Mouse (Mus musculus): ENCODE measurements at regions not wholly inside any gene's neighbourhood (a gene's known extent, or its start where the extent isn't known, plus 50 kb on each side); places are given as distances from the start of the nearest gene placed in this dataset.
A peak's percentile ranks its signal among the peaks of the same experiment; 100 is the strongest.

- 38% methylated on average over 13 of the region's 13 CpGs for WGBS
- Histone ChIP-seq H3K4me1 (ENCODE audit: control insufficient read depth, insufficient read depth, low read length) (no peaks in the 10 kb centered on the region), H3K27me3 (replicated peaks; ENCODE audit: control insufficient read depth, insufficient read depth, low read length) (no peaks in the 10 kb centered on the region), H3K36me3 (ENCODE audit: control insufficient read depth, insufficient read depth, low read length) (no peaks in the 10 kb centered on the region), H3K4me3 (ENCODE audit: insufficient read depth, low read depth, low read length) (no peak overlapping the region), H3K27ac (ENCODE audit: insufficient read depth, low read depth, low read length) (no peak overlapping the region)
- DNase-seq: no peak
- TF ChIP-seq CTCF (conservative IDR thresholded peaks at IDR 0.05; ENCODE audit: insufficient read depth, insufficient read length, low read depth, low read length): no peak
- TF ChIP-seq POLR2A (IDR thresholded peaks at IDR 0.05; ENCODE audit: low read depth, low read length): no peak
Measured at GRCm38 (mm10) chr1:91611281-91611680, 70.9 kb downstream of the Asb1 start.

- no peak for DNase-seq
- no peak for TF ChIP-seq POLR2A (IDR thresholded peaks at IDR 0.05; ENCODE audit: low read depth, low read length)
- no peak for TF ChIP-seq CTCF (conservative IDR thresholded peaks at IDR 0.05; ENCODE audit: insufficient read depth, insufficient read length, low read depth, low read length)
- no peaks in the 10 kb centered on the region for H3K27me3 ChIP-seq (replicated peaks; ENCODE audit: control insufficient read depth, insufficient read depth, low read length)
- H3K4me1 ChIP-seq (ENCODE audit: control insufficient read depth, insufficient read depth, low read length): no peaks in the 10 kb centered on the region
- no peaks in the 10 kb centered on the region for H3K36me3 ChIP-seq (ENCODE audit: control insufficient read depth, insufficient read depth, low read length)
- H3K27ac ChIP-seq (ENCODE audit: insufficient read depth, low read depth, low read length): no peak overlapping the region
- no peak overlapping the region for H3K4me3 ChIP-seq (ENCODE audit: insufficient read depth, low read depth, low read length)
- WGBS: 20% methylated on average over 16 of the region's 16 CpGs
Measured at GRCm38 (mm10) chr1:91611694-91612093, 71.3 kb downstream of the Asb1 start.

- Histone ChIP-seq H3K27ac (ENCODE audit: insufficient read depth, low read depth, low read length) (no peak overlapping the region), H3K4me1 (ENCODE audit: control insufficient read depth, insufficient read depth, low read length) (no peaks in the 10 kb centered on the region), H3K36me3 (ENCODE audit: control insufficient read depth, insufficient read depth, low read length) (no peaks in the 10 kb centered on the region), H3K4me3 (ENCODE audit: insufficient read depth, low read depth, low read length) (no peak overlapping the region), H3K27me3 (replicated peaks; ENCODE audit: control insufficient read depth, insufficient read depth, low read length) (no peaks in the 10 kb centered on the region)
- no peak for DNase-seq
- TF ChIP-seq POLR2A (IDR thresholded peaks at IDR 0.05; ENCODE audit: low read depth, low read length) (no peak), CTCF (conservative IDR thresholded peaks at IDR 0.05; ENCODE audit: insufficient read depth, insufficient read length, low read depth, low read length) (no peak)
- WGBS: 81% methylated on average over 3 of the region's 3 CpGs
Measured at GRCm38 (mm10) chr1:91612912-91613311, 72.6 kb downstream of the Asb1 start.

GRCm38 (mm10) chr1:91615396-91615795 lies 75.1 kb downstream of the Asb1 start:
- H3K4me3 ChIP-seq (ENCODE audit: insufficient read depth, low read depth, low read length): no peak overlapping the region
- H3K27ac ChIP-seq (ENCODE audit: insufficient read depth, low read depth, low read length): no peak overlapping the region
- no peaks in the 10 kb centered on the region for H3K36me3 ChIP-seq (ENCODE audit: control insufficient read depth, insufficient read depth, low read length)
- no peaks in the 10 kb centered on the region for H3K27me3 ChIP-seq (replicated peaks; ENCODE audit: control insufficient read depth, insufficient read depth, low read length)
- TF ChIP-seq POLR2A (IDR thresholded peaks at IDR 0.05; ENCODE audit: low read depth, low read length) (no peak), CTCF (conservative IDR thresholded peaks at IDR 0.05; ENCODE audit: insufficient read depth, insufficient read length, low read depth, low read length) (no peak)
- 35% methylated on average over 5 of the region's 5 CpGs for WGBS
- peak; percentile 70 for DNase-seq
- 0 out of 2 replicates have a peak, but pooled peaks cover 3% of the 10 kb centered on the region for H3K4me1 ChIP-seq (ENCODE audit: control insufficient read depth, insufficient read depth, low read length)

- H3K36me3 ChIP-seq (ENCODE audit: control insufficient read depth, insufficient read depth, low read length): no peaks in the 10 kb centered on the region
- peak; percentile 47 for DNase-seq
- H3K4me3 ChIP-seq (ENCODE audit: insufficient read depth, low read depth, low read length): no peak overlapping the region
- H3K27ac ChIP-seq (ENCODE audit: insufficient read depth, low read depth, low read length): no peak overlapping the region
- H3K4me1 ChIP-seq (ENCODE audit: control insufficient read depth, insufficient read depth, low read length): 0 out of 2 replicates have a peak, but pooled peaks cover 3% of the 10 kb centered on the region
- 52% methylated on average over 14 of the region's 14 CpGs for WGBS
- TF ChIP-seq POLR2A (IDR thresholded peaks at IDR 0.05; ENCODE audit: low read depth, low read length): no peak
- no peaks in the 10 kb centered on the region for H3K27me3 ChIP-seq (replicated peaks; ENCODE audit: control insufficient read depth, insufficient read depth, low read length)
Measured at GRCm38 (mm10) chr1:91618527-91619135, 78.3 kb downstream of the Asb1 start.

- H3K36me3 ChIP-seq (ENCODE audit: control insufficient read depth, insufficient read depth, low read length): no peaks in the 10 kb centered on the region
- no peak overlapping the region for H3K4me3 ChIP-seq (ENCODE audit: insufficient read depth, low read depth, low read length)
- TF ChIP-seq CTCF (conservative IDR thresholded peaks at IDR 0.05; ENCODE audit: insufficient read depth, insufficient read length, low read depth, low read length) (no peak), POLR2A (IDR thresholded peaks at IDR 0.05; ENCODE audit: low read depth, low read length) (no peak)
- WGBS: 64% methylated on average over 5 of the region's 5 CpGs
- no peak for DNase-seq
- no peak overlapping the region for H3K27ac ChIP-seq (ENCODE audit: insufficient read depth, low read depth, low read length)
- 0 out of 2 replicates have a peak, but pooled peaks cover 3% of the 10 kb centered on the region for H3K4me1 ChIP-seq (ENCODE audit: control insufficient read depth, insufficient read depth, low read length)
- H3K27me3 ChIP-seq (replicated peaks; ENCODE audit: control insufficient read depth, insufficient read depth, low read length): no peaks in the 10 kb centered on the region
Measured at GRCm38 (mm10) chr1:91621141-91621540, 80.8 kb downstream of the Asb1 start.

- TF ChIP-seq POLR2A (IDR thresholded peaks at IDR 0.05; ENCODE audit: low read depth, low read length) (no peak), CTCF (conservative IDR thresholded peaks at IDR 0.05; ENCODE audit: insufficient read depth, insufficient read length, low read depth, low read length) (no peak)
- DNase-seq: no peak
- Histone ChIP-seq H3K27ac (ENCODE audit: insufficient read depth, low read depth, low read length) (no peak overlapping the region), H3K4me3 (ENCODE audit: insufficient read depth, low read depth, low read length) (no peak overlapping the region), H3K27me3 (replicated peaks; ENCODE audit: control insufficient read depth, insufficient read depth, low read length) (no peaks in the 10 kb centered on the region), H3K36me3 (ENCODE audit: control insufficient read depth, insufficient read depth, low read length) (no peaks in the 10 kb centered on the region), H3K4me1 (ENCODE audit: control insufficient read depth, insufficient read depth, low read length) (0 out of 2 replicates have a peak, but pooled peaks cover 3% of the 10 kb centered on the region)
- WGBS: 90% methylated on average over 5 of the region's 5 CpGs
Measured at GRCm38 (mm10) chr1:91622874-91623273, 82.5 kb downstream of the Asb1 start.
